Mouse (Mus musculus) stomach, postnatal 0 days (tissue): ENCODE measurements around the gene Repin1.

Experiments
- CTCF ChIP-seq: IDR thresholded peaks from 2 replicates; pipeline ENCODE4 v1.5.1; 2016; ENCODE audit warnings: antibody characterized with exemption, low read depth, mild to moderate bottlenecking, moderate library complexity
- EP300 ChIP-seq: optimal IDR thresholded peaks from 2 replicates; pipeline ENCODE3; 2016; ENCODE audit warnings: antibody characterized with exemption

- TF ChIP-seq CTCF (no peak), EP300 (peak; percentile 63)
Observed at GRCm38 (mm10) chr6:48601271-48602079, 7.8 kb downstream of the Repin1 start, which contains the start of gene Zfp775.
